Mouse (Mus musculus): ENCODE data around the gene Olfr1509.
"Not testable (repeated sequence)": the region's sequence is repeated elsewhere in the genome, so short reads cannot be mapped to it uniquely, and the experiment has no call there.

Olfr1509 gene

GRCm38 (mm10) chr14:52442690-52443089, at the start of gene Olfr1509:
TSS of gene Olfr1509 (plus strand) at chr14:52442990.
- DNase-seq (ENCODE audit: low read depth, low spot score): no peak

GRCm38 (mm10) chr14:52397279-52397678, 45.5 kb upstream of the Olfr1509 start, which contains the start of gene Olfr1511:
TSS of gene Olfr1511 (minus strand) at chr14:52397379.
- DNase-seq (ENCODE audit: low read depth, low spot score): no peak

GRCm38 (mm10) chr14:52410142-52410919, 32.5 kb upstream of the Olfr1509 start:
- DNase-seq (ENCODE audit: low read depth, low spot score): not testable (repeated sequence)

GRCm38 (mm10) chr14:52414273-52414672, 28.5 kb upstream of the Olfr1509 start, which contains the start of gene Olfr1510:
TSS of gene Olfr1510 (minus strand) at chr14:52414373.
- no peak for DNase-seq (ENCODE audit: low read depth, low spot score)

- DNase-seq (ENCODE audit: low read depth, low spot score): no peak
These were observed 15.1 kb upstream of the Olfr1509 start for GRCm38 (mm10) chr14:52427686-52428085.

GRCm38 (mm10) chr14:52451138-52451537, 8.3 kb downstream of the Olfr1509 start:
- no peak for DNase-seq (ENCODE audit: low read depth, low spot score)

GRCm38 (mm10) chr14:52461928-52462327, 19.1 kb downstream of the Olfr1509 start:
- DNase-seq (ENCODE audit: low read depth, low spot score): no peak

- DNase-seq (ENCODE audit: low read depth, low spot score): no peak
These were observed 22.9 kb downstream of the Olfr1509 start for GRCm38 (mm10) chr14:52465738-52466137.

- no peak for DNase-seq (ENCODE audit: low read depth, low spot score)
These were observed 24.6 kb downstream of the Olfr1509 start, which contains the start of gene Olfr1508 for GRCm38 (mm10) chr14:52467395-52467794. TSS of gene Olfr1508 (minus strand) at chr14:52467495.

- DNase-seq (ENCODE audit: low read depth, low spot score): no peak
These were observed 52.7 kb downstream of the Olfr1509 start, which contains the start of gene Olfr1507 for GRCm38 (mm10) chr14:52495516-52495915. TSS of gene Olfr1507 (minus strand) at chr14:52495749.
